Mouse (Mus musculus) small intestine, adult 2 months (tissue): ENCODE data around the gene Slc35d1. TPM values are rescaled to one million over a fixed set of nuclear protein-coding genes. Genes with fewer than 3 reads are reported as not detected.

ENCODE experiments used
- H3K27ac ChIP-seq: fragments of 200-500 bp; 2 replicates; pipeline ENCODE4 v1.5.1; 2012; ENCODE audit warnings: low read depth, low read length, control low read depth, inconsistent platforms; ENCODE audit not compliant: insufficient read depth
- H3K27me3 ChIP-seq: fragments of 200-500 bp; 2 replicates; pipeline ENCODE4 v1.6.1; 2012; ENCODE audit warnings: mild to moderate bottlenecking, moderate library complexity, low read length, inconsistent platforms; ENCODE audit not compliant: control insufficient read depth, insufficient read depth
- H3K36me3 ChIP-seq: fragments of 200-500 bp; 2 replicates; pipeline ENCODE4 v1.6.1; 2012; ENCODE audit warnings: mild to moderate bottlenecking, low read length, control low read depth, inconsistent platforms; ENCODE audit not compliant: control insufficient read depth, insufficient read depth
- H3K4me1 ChIP-seq: fragments of 200-500 bp; 2 replicates; pipeline ENCODE4 v1.6.1; 2012; ENCODE audit warnings: low read length, inconsistent platforms, mixed read lengths; ENCODE audit not compliant: control insufficient read depth, insufficient read depth, insufficient read length
- H3K4me3 ChIP-seq: fragments of 200-500 bp; 2 replicates; pipeline ENCODE4 v1.5.1; 2012; ENCODE audit warnings: low read depth, mild to moderate bottlenecking, control low read depth, inconsistent platforms, low read length, moderate library complexity
- CTCF ChIP-seq: fragments of 200-500 bp; IDR thresholded peaks from 2 replicates; pipeline ENCODE4 v1.5.1; 2012; ENCODE audit warnings: low read depth, mild to moderate bottlenecking, control low read depth, inconsistent platforms, low read length, moderate library complexity, mixed read lengths; ENCODE audit not compliant: insufficient replicate concordance, insufficient read length; ENCODE audit errors: extremely low read depth
- POLR2A ChIP-seq: fragments of 200-500 bp; IDR thresholded peaks from 2 replicates; pipeline ENCODE4 v1.6.1; 2012; ENCODE audit warnings: low read depth, mild to moderate bottlenecking, control low read depth, inconsistent platforms, low read length, moderate library complexity
- WGBS: fragments of 180-500 bp; shearing (Covaris S2); methylation state at CpG from one replicate; pipeline ENCODE4 v1.1.7; 2018; 5-methylcytosine and 5-hydroxymethylcytosine counted together
- polyA plus RNA-seq: library from polyadenylated mRNA; depleted of rRNA; stranded (reverse); fragments of >200 nt; gene quantifications from 2 replicates; pipeline ENCODE4 v1.2.3, GENCODE M21; 2012

Gene Slc35d1
- polyA plus RNA-seq, 1 experiment, result 10.2 TPM

DNA sequence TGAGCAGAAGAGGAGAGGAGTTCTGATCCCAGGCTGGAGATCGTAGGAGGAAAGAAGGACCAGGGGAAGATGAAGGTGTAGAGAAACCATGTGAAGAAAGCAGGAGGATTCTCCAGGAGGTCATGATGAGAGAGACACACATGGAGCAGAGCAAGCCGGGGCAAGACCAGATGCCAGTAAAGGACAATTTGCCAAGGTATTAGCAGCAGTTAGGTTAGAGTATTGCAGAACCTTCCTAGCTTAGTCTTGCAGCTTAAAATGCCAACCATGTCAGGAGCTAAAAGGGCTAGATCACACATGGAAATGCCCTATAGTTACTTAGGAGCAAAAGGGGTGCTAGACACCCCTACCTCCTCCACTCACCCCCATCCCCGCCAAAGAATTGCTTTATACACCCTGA is 32.3 kb upstream of the Slc35d1 start:
- TF ChIP-seq POLR2A (no peak), CTCF (no peak)
- 94% methylated on average over 3 of the region's 3 CpGs for WGBS

DNA sequence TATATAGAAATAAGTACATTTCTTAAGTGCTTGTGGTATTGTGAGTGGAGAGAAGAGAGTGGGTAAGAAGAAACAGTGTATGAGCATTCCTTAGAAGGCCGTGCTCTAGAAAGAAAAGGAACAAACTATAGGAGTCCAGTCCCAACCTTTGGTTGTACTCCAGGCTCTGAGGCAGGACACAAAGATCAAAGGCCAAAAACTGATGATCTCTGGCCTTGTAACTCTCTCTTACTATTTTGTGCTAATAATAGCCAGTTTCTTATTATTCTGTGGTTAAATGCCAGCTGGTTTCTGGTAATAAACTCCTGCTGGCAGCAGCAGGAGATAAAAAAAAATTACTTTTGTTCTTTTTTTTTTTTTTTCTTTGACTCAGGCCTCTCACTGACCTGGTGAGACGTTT is 17.2 kb upstream of the Slc35d1 start:
- H3K27ac ChIP-seq, result no peak overlapping the region
- WGBS, result 72% methylated on average over 2 of the region's 2 CpGs
- no peak overlapping the region for H3K4me3 ChIP-seq
- no peaks in the 10 kb centered on the region for H3K36me3 ChIP-seq
- H3K4me1 ChIP-seq, result no peaks in the 10 kb centered on the region
- no peaks in the 10 kb centered on the region for H3K27me3 ChIP-seq
- TF ChIP-seq POLR2A, result no peak
- TF ChIP-seq CTCF, result no peak

More for the DNA sequence above, 32.3 kb upstream of the Slc35d1 start:
- Histone ChIP-seq H3K27ac (no peak overlapping the region), H3K4me1 (no peaks in the 10 kb centered on the region), H3K27me3 (no peaks in the 10 kb centered on the region), H3K4me3 (no peak overlapping the region), H3K36me3 (no peaks in the 10 kb centered on the region)

DNA sequence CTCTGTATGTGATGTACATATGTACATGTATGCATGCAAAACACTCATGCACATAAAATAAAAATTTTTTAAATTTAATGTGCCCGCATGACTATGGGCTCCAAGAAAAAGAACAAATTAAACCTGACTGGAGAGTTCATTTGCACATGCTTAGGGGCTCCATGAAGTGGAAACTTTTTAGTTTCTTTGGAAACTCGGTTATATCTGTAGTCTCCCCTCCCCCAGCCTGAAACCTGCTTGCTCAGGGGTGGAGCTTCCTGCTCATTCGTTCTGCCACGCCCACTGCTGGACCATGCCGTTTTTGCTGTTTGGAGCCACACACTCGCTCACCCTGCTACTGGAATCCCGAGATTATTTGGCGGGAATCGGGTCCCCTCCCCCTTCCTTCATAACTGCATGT is 7.9 kb upstream of the Slc35d1 start:
- no peak overlapping the region for H3K27ac ChIP-seq

DNA sequence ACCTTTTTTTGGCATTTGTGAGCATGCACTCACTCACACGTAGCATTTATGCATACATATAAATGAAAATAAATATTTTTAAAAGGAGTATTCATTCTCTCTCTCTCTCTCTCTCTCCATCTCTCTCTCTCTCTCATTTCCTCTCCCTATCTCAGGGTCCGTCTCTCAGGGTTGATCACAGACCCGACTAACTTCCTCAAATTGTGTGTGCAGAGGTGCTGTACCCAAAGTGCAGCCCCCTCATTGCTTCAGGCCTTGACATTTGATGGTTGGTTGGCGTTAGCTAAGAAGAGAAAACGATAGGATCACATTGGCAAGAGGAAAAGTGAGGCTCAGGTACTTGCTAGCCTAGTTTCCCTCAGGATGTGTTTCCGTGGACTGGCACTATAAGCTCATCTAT is 6.8 kb upstream of the Slc35d1 start:
- no peaks in the 10 kb centered on the region for H3K36me3 ChIP-seq
- WGBS, result 72% methylated on average over 6 of the region's 6 CpGs
- H3K4me1 ChIP-seq, result no peaks in the 10 kb centered on the region

More for the DNA sequence above, 7.9 kb upstream of the Slc35d1 start:
- TF ChIP-seq POLR2A (no peak), CTCF (no peak)
- H3K4me1 ChIP-seq, result no peaks in the 10 kb centered on the region
- no peaks in the 10 kb centered on the region for H3K27me3 ChIP-seq
- no peak overlapping the region for H3K4me3 ChIP-seq
- no peaks in the 10 kb centered on the region for H3K36me3 ChIP-seq
- WGBS, result 20% methylated on average over 9 of the region's 9 CpGs

DNA sequence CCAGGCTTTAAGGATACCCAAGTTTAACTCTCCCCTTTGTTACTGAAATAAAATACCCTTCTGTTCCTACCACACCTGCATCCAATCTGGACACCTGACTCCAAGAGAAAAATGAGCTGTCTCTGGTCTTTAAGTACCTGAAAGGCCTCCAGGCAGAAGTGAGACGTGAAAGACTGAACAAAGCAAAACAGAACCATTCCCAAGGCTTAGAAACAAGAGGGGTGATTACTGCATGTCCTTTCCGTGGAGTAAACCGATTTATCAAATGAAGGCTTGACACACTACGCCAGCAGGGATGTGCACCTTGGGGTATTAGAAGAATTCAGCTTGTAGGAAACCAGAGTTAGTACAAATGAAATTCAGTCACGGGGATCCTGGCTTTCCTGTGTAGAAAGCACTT is 4.0 kb upstream of the Slc35d1 start:
- Histone ChIP-seq H3K27ac (no peak overlapping the region), H3K4me1 (peaks cover 2% of the 10 kb centered on the region; the same call in 1 of the 2 replicates), H3K27me3 (no peaks in the 10 kb centered on the region), H3K36me3 (no peaks in the 10 kb centered on the region), H3K4me3 (no peak overlapping the region)
- WGBS, result 88% methylated on average over 5 of the region's 5 CpGs
- no peak for TF ChIP-seq POLR2A
- no peak for TF ChIP-seq CTCF

More for the DNA sequence above, 6.8 kb upstream of the Slc35d1 start:
- H3K27me3 ChIP-seq, result no peaks in the 10 kb centered on the region
- no peak overlapping the region for H3K27ac ChIP-seq
- no peak overlapping the region for H3K4me3 ChIP-seq
- no peak for TF ChIP-seq CTCF
- TF ChIP-seq POLR2A, result no peak

DNA sequence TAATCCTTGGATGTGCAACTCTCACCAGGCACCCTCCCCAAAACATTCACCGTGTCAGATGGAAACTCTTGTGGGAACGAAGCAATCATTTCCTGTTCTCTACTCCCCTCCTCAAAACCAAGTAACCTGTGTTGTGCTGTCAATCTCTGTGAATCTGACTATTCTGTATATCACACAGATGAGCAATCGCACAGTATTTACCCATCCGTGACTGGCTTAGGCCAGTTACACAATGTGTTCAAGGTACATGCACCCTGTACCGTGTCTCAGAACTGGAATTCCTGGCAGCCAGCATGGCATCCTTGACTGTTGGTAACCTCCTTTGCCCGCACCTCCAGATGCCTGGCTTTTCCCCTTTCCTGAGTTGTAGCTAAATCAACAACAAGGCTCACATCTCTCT is 1.1 kb upstream of the Slc35d1 start:
- 54% methylated on average over 6 of the region's 6 CpGs for WGBS

DNA sequence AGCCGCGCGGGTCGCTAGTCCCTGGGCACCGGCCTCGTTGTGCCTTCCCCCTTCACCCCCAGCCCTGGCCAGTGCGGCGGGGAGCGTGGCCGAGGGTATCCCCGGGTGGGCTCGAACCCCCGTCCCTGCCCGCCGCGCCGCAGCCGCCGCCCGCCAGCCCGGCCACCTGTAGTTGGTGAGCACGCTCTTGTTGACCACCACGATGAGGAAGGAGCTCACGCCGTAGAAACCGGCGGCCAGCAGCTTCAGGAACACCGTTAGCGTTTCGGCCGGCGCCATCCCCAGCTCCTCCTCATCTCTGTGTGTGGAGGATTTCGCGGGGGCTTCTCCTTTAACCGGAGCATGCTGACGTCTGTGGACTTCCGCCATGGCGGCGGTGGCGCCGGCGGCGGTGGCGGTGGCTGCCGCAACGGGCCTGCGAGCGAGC is 453 bp downstream of the Slc35d1 start:
- Histone ChIP-seq H3K27ac (peak overlapping the region; percentile 63), H3K27me3 (no peaks in the 10 kb centered on the region), H3K36me3 (peaks cover 8% of the 10 kb centered on the region), H3K4me3 (peak overlapping the region; percentile 82), H3K4me1 (peaks cover 2% of the 10 kb centered on the region; the same call in 1 of the 2 replicates)
- WGBS, result 1% methylated on average over 48 of the region's 48 CpGs
- no peak for TF ChIP-seq CTCF
- TF ChIP-seq POLR2A, result no peak; the same call in 1 of the 2 replicates

More for the DNA sequence above, 1.1 kb upstream of the Slc35d1 start:
- H3K27ac ChIP-seq, result no peak overlapping the region
- H3K4me1 ChIP-seq, result peaks cover 2% of the 10 kb centered on the region; the same call in 1 of the 2 replicates
- TF ChIP-seq POLR2A (no peak), CTCF (no peak)
- no peaks in the 10 kb centered on the region for H3K27me3 ChIP-seq
- H3K4me3 ChIP-seq, result no peak overlapping the region
- 0 out of 2 replicates have a peak, but pooled peaks cover 1% of the 10 kb centered on the region for H3K36me3 ChIP-seq
